Mouse (Mus musculus): ENCODE measurements at regions not wholly inside any gene's neighbourhood (a gene's known extent, or its start where the extent isn't known, plus 50 kb on each side); places are given as distances from the start of the nearest gene placed in this dataset.

DNA sequence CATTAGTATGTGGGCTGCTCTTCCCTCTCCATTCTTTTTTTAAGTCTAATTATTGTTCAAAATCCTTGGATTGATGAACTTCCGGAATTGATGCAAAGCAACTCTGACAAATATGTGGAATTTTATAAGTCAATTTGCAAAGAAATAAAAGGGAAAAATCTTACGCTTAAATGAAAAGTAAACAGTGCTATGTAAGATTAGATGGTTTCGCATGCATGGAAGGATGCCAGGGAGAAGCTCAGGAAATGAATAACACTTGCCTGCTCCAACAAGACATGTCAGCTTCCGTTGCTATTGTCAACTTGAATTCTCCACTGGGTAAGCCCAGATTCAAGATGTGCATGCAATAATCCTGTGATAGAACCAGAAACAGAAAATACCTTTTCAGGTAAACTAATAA, 357.2 kb upstream of the Actbl2 start:
- TF ChIP-seq POLR2A (IDR thresholded peaks at IDR 0.05; ENCODE audit: insufficient read length, low read depth) (no peak), TCF12 (IDR thresholded peaks at IDR 0.05; ENCODE audit: insufficient read depth, poor library complexity, severe bottlenecking) (no peak), MAX (IDR thresholded peaks at IDR 0.05; ENCODE audit: low read depth) (no peak), MYOG (IDR thresholded peaks at IDR 0.05; ENCODE audit: control insufficient read depth in 1 of 3, insufficient read depth in 1 of 3, insufficient read length in 2 of 3, low read depth in 2 of 3) (no peak), POLR2AphosphoS2 (IDR thresholded peaks at IDR 0.05; ENCODE audit: insufficient read length, low read depth) (no peak), E2F4 (IDR thresholded peaks at IDR 0.05; ENCODE audit: insufficient read depth) (no peak), MYOD1 (IDR thresholded peaks at IDR 0.05; ENCODE audit: control insufficient read depth in 1 of 3, insufficient read length in 2 of 3, low read depth in 2 of 3) (no peak), CEBPB (IDR thresholded peaks at IDR 0.05; ENCODE audit: insufficient read depth, poor library complexity, severe bottlenecking) (no peak), REST (IDR thresholded peaks at IDR 0.05; ENCODE audit: insufficient read depth, insufficient read length) (no peak), USF1 (IDR thresholded peaks at IDR 0.05; ENCODE audit: low read depth) (no peak)

Measured in myocyte (in vitro differentiated cells).